Mouse (Mus musculus) limb, embryonic 13.5 days (tissue): Measurements from ENCODE around the gene Stfa1. TPM values are rescaled to one million over a fixed set of nuclear protein-coding genes. Genes with fewer than 3 reads are reported as not detected.
"Not testable (repeated sequence)": the region's sequence is repeated elsewhere in the genome, so short reads cannot be mapped to it uniquely, and the experiment has no call there.

Source experiments
- ATAC-seq: fragments of 200-750 bp; cut with Nextera tagmentation; 2 replicates; pipeline ENCODE4 v1.8.0; 2017; ENCODE audit warnings: low read depth, moderate number of reproducible peaks, moderate TSS enrichment; ENCODE audit not compliant: low FRiP score
- H3K27ac ChIP-seq: fragments of 300-500 bp; sonication (generic); 2 replicates; pipeline ENCODE4 v1.5.1; 2015; ENCODE audit warnings: inconsistent platforms, mild to moderate bottlenecking, moderate library complexity
- H3K27me3 ChIP-seq: fragments of 300-500 bp; sonication (generic); 2 replicates; pipeline ENCODE4 v1.6.1; 2015; ENCODE audit warnings: mild to moderate bottlenecking, inconsistent platforms
- H3K36me3 ChIP-seq: fragments of 300-500 bp; sonication (generic); 2 replicates; pipeline ENCODE4 v1.6.1; 2015; ENCODE audit warnings: inconsistent platforms, mild to moderate bottlenecking, moderate library complexity
- H3K4me1 ChIP-seq: fragments of 300-500 bp; sonication (generic); 2 replicates; pipeline ENCODE4 v1.6.1; 2015; ENCODE audit warnings: inconsistent platforms
- H3K4me2 ChIP-seq: fragments of 300-500 bp; sonication (generic); replicated peaks from 2 replicates; pipeline ENCODE4 v1.6.1; 2015; ENCODE audit warnings: inconsistent platforms, mild to moderate bottlenecking, moderate library complexity
- H3K4me3 ChIP-seq: fragments of 300-500 bp; sonication (generic); 2 replicates; pipeline ENCODE4 v1.5.1; 2015; ENCODE audit warnings: moderate library complexity, mild to moderate bottlenecking, inconsistent platforms
- H3K9ac ChIP-seq: fragments of 300-500 bp; sonication (generic); 2 replicates; pipeline ENCODE4 v1.6.1; 2015; ENCODE audit warnings: mild to moderate bottlenecking, inconsistent platforms
- H3K9me3 ChIP-seq: fragments of 300-500 bp; sonication (generic); 2 replicates; pipeline ENCODE4 v1.6.1; 2016; ENCODE audit warnings: inconsistent platforms
- WGBS: fragments of 180-500 bp; shearing (Covaris S2); methylation state at CpG from one replicate; pipeline ENCODE4 v1.1.7; 2015; 5-methylcytosine and 5-hydroxymethylcytosine counted together
- polyA plus RNA-seq: library from polyadenylated mRNA; unstranded; fragments of >200 nt; fragmentation: Nextera tagmentation; extraction: Ambion mirVana; gene quantifications from 2 replicates; pipeline ENCODE4 v1.2.1, GENCODE M21; 2015

Stfa1 gene
- polyA plus RNA-seq = 2.3 and 2.5 TPM in 2 replicates

DNA sequence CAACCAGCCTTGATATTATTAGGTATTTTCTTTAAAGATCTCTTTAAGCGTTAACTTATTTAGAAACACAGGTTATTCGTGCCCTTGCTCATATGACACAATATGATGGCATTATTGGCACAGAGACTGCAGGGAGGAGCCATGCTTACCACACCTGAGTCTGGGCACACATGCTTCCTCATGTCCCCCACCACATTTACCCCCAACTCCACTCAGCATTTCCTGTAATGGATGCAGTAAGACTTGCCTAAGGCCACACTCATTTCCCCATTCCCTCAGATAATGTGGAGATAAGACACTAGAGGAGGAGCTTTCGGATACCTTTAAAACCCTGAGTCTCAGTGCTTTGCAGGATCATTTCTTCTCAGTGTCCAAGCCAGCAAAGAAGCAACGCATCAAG, at the start of gene Stfa1:
TSS of gene Stfa1 (plus strand) at position 156 of the 400 bp plus-strand sequence.
- not testable (repeated sequence) for H3K27me3 ChIP-seq, H3K27ac ChIP-seq
- WGBS = 89% methylated on average over 4 of the region's 4 CpGs

DNA sequence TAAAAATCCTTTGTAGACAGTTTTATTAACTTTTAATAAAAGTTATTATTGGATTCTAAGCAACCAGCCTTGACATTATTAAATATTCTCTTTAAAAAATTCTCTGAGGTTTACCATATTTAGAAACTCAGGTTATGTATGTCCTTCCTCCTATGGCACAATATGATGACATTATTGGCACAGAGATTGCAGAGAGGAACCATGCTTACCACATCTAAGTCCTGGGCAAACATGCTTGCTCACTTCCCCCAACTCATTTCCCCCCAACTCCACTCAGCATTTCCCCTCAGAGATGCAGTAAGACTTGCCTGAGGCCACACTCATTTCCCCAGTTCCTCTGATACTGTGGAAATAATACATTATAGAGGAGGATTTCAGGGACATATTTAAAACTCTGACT, 16.2 kb upstream of the Stfa1 start:
- H3K9me3 ChIP-seq, H3K9ac ChIP-seq, ATAC-seq, H3K4me2 ChIP-seq, H3K27ac ChIP-seq, H3K36me3 ChIP-seq, H3K4me1 ChIP-seq, H3K27me3 ChIP-seq, H3K4me3 ChIP-seq: not testable (repeated sequence)

More for the DNA sequence above, at the start of gene Stfa1:
- H3K36me3 ChIP-seq, H3K9ac ChIP-seq, ATAC-seq, H3K4me3 ChIP-seq, H3K4me1 ChIP-seq, H3K9me3 ChIP-seq, H3K4me2 ChIP-seq: not testable (repeated sequence)

DNA sequence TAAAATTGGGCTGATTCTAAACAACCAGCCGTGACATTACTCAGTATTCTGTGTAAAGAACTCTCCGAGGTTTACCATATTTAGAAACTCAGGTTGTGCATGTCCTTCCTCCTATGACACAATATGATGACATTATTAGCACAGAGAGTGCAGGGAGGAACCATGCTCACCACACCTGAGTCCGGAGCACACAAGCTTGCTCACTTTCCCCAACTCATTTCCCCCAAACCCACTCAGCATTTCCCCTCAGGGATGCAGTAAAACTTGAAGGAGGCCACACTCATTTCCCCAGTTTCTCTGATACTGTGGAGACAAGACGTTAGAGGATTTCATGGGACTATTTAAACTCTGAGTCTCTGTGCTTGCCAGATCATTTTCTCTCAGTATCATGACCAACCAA, 12.4 kb downstream of the Stfa1 start:
- WGBS = 73% methylated on average over 4 of the region's 4 CpGs
- no peak overlapping the region for H3K27ac ChIP-seq
- no peak for ATAC-seq
- H3K4me1 ChIP-seq = no peaks in the 10 kb centered on the region
- H3K27me3 ChIP-seq = no peaks in the 10 kb centered on the region
- H3K4me3 ChIP-seq = no peak overlapping the region
- no peak overlapping the region for H3K9ac ChIP-seq
- no peaks in the 10 kb centered on the region for H3K9me3 ChIP-seq
- H3K36me3 ChIP-seq = no peaks in the 10 kb centered on the region
- no peak overlapping the region for H3K4me2 ChIP-seq

DNA sequence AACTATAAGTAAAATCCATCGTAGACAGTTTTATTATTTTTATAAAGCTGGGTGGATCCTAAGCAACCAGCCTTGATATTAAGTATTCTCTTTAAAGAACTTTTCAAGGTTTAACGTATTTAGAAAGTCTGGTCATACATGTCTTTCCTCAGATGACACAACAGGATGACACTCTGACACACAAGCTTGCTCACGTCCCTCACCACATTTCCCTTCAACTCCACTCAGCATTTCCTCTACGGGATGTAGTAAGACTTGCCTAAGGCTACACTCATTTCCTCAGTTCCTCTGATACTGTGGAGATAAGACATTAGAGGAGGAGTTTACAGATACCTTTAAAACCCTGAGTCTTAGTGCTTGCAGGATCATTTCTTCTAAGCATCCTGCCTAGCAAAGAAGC, 30.9 kb downstream of the Stfa1 start:
- Histone ChIP-seq H3K27ac (no peak overlapping the region), H3K4me2 (no peak overlapping the region), H3K4me1 (no peaks in the 10 kb centered on the region), H3K4me3 (no peak overlapping the region), H3K9ac (no peak overlapping the region), H3K27me3 (no peaks in the 10 kb centered on the region), H3K9me3 (no peaks in the 10 kb centered on the region), H3K36me3 (no peaks in the 10 kb centered on the region)
- WGBS = 79% methylated on average over 4 of the region's 4 CpGs
- no peak for ATAC-seq

DNA sequence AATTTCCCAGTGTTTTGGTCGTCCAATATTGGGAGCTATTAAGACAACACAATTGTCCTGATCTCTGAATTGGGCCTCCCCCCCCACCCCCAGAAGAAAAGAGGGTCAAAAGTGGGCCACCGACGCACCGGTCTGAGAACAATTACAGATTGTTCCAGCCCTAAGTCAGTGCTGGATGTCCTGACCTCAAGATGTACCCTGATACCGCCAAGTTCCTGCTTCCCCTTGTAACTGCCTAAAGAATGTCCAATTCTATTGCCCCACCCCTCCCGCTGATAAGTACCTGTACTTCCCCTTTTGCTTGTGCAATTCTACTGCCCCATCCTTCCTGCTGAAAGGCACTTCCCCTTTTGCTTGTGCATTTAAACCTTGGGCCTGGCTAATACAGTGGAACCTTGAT, 39.4 kb downstream of the Stfa1 start:
- not testable (repeated sequence) for H3K36me3 ChIP-seq, H3K9me3 ChIP-seq, H3K4me1 ChIP-seq, ATAC-seq, H3K27ac ChIP-seq, H3K27me3 ChIP-seq, H3K9ac ChIP-seq, H3K4me3 ChIP-seq, H3K4me2 ChIP-seq
- WGBS = 87% methylated on average over 6 of the region's 6 CpGs

DNA sequence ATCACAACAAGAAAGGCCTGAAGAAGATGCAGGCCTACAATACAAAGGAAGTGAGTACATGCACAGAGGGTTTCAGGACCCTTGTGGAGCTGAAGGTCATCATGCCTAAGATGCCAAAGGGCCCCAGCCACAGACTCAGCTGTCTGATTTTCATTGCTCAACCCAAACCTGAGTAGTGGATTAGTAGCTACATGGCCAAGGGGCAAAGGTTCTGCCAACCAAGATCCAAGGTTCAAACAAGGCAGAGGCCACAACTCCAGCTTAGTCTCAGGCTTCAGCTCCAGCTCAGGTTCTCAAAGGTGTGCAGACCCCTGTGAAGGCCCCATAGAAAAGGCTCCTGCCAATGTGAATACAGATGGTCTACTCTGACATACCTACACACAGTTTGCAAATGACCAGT, 42.5 kb downstream of the Stfa1 start:
- no peaks in the 10 kb centered on the region for H3K36me3 ChIP-seq
- H3K9me3 ChIP-seq = no peaks in the 10 kb centered on the region
- H3K27me3 ChIP-seq = no peaks in the 10 kb centered on the region
- no peak overlapping the region for H3K4me3 ChIP-seq
- no peak overlapping the region for H3K4me2 ChIP-seq
- no peak for ATAC-seq
- no peak overlapping the region for H3K9ac ChIP-seq
- H3K4me1 ChIP-seq = no peaks in the 10 kb centered on the region
- no peak overlapping the region for H3K27ac ChIP-seq

DNA sequence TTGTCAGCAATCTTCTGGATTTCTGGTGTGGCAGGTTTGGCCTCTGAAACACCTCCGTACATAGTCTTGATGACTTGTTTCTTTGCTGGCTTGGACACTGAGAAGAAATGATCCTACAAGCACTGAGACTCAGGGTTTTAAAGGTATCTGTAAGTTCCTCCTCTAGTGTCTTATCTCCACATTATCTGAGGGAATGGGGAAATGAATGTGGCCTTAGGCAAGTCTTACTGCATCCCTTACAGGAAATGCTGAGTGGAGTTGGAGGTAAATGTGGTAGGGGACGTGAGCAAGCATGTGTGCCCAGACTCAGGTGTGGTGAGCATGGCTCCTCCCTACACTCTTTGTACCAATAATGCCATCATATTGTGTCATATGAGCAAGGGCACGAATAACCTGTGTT, 57.5 kb downstream of the Stfa1 start, which contains the start of gene BC117090:
TSS of gene BC117090 (minus strand) at position 101 of the 400 bp plus-strand sequence.
- Histone ChIP-seq H3K9ac (no peak within 1 kb of the TSS), H3K36me3 (no peaks in the 10 kb centered on the region), H3K9me3 (no peaks in the 10 kb centered on the region), H3K4me1 (no peaks in the 10 kb centered on the region), H3K4me3 (no peak within 1 kb of the TSS), H3K4me2 (no peak within 1 kb of the TSS), H3K27me3 (no peaks in the 10 kb centered on the region), H3K27ac (no peak within 1 kb of the TSS)
- 71% methylated on average over 3 of the region's 3 CpGs for WGBS
- no peak for ATAC-seq

Other genes starting within 250 kb of the Stfa1 start
- 11.1 and 11.4 TPM in 2 replicates for gene Wdr5b, start 235.8 kb upstream of the Stfa1 start, polyA plus RNA-seq
- 413 and 417 TPM in 2 replicates for gene Fam162a, start 205.4 kb upstream of the Stfa1 start, polyA plus RNA-seq
- gene Ccdc58, start 205.3 kb upstream of the Stfa1 start, polyA plus RNA-seq = 87.5 and 91.8 TPM in 2 replicates
- 0.41 and 0.54 TPM in 2 replicates for gene Csta1, start 145.7 kb upstream of the Stfa1 start, polyA plus RNA-seq
- gene Stfa2l1, start 120.1 kb upstream of the Stfa1 start, polyA plus RNA-seq = not detected in 2 replicates
- 0.81 TPM in 1 of 2 replicates, not detected in the other for gene Gm5483, start 92.7 kb upstream of the Stfa1 start, polyA plus RNA-seq
- gene Gm5416, start 66.5 kb upstream of the Stfa1 start, polyA plus RNA-seq = not detected in 2 replicates
- 0.90 TPM in 1 of 2 replicates, not detected in the other for gene 2010005H15Rik, start 55.5 kb upstream of the Stfa1 start, polyA plus RNA-seq
- gene BC117090, start 57.4 kb downstream of the Stfa1 start, polyA plus RNA-seq = not detected in 2 replicates
- 3.5 and 3.9 TPM in 2 replicates for gene BC100530, start 90.8 kb downstream of the Stfa1 start, polyA plus RNA-seq
- gene Stfa2, start 131.5 kb downstream of the Stfa1 start, polyA plus RNA-seq = not detected in 2 replicates
- 0.83 and 1.1 TPM in 2 replicates for gene Stfa3, start 178.4 kb downstream of the Stfa1 start, polyA plus RNA-seq